Mouse (Mus musculus) ovary, adult 18-20 months (tissue): ENCODE measurements around the gene Etnk2.
"Not testable (repeated sequence)": the region's sequence is repeated elsewhere in the genome, so short reads cannot be mapped to it uniquely, and the experiment has no call there.

Experiments
- DNase-seq: peaks from one replicate; pipeline ENCODE4 v3.0.0; 2022; ENCODE audit warnings: low spot score, mixed read lengths

The Etnk2 gene

GRCm38 (mm10) chr1:133363276-133364021, at the start of gene Etnk2:
TSS of gene Etnk2 (plus strand) at chr1:133363572.
- DNase-seq: peak; percentile 88

DNA sequence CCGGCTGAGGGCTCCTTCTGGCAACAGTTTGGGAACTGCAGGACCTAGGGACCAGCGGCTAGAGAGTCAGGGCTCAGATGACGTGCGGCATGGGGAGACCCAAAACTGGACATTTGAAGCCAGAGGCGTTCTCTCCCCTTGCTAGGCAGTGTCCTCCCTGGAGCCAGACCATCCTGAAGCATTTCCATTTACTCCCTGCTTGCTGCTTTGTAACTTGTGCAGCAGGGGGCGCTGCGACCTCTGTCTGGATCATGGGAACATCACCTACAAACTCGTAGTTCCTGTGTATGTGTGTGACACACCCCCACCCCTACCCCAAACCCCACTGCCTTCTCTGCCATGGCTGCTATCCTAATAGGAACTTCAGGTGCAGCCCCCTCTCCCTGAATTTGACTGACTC, 49.0 kb upstream of the Etnk2 start:
- no peak for DNase-seq

DNA sequence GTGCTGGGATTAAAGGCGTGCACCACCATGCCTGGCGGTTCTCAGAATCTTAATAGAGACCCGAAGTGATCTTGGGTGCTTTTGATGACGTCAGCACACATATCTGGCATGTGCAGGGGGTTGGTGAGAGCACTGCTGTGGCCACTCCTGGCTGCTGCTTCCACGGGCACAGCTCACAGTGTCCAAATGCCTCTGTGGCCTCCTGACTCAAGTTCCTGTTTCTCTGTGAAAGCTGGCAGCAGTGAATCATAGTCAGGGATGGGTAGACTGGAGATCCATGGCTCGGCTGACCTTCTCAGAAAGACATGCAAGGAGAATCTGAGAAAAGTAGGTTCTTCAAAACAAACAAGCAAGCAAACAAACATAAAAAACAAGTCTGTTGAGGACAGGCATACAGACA, 47.6 kb upstream of the Etnk2 start:
- DNase-seq: no peak

DNA sequence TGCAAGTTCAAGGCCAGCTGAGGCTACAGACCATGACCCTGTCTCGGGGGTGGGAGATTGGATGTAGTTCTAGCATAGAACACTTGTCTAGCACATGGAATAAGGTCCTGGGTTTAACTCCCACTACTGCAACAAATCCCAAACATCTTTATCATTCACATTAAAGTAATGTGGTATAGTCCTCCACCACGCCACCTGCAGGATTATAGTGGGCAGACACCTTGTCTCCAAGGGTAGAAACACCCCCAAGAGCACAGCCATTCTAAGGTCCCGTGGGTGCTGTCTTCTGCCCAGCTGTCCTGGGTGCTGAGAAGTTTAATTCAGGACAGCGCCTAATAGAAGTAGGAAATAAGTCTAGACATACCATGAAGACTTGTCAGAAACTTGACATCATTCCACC, 46.8 kb upstream of the Etnk2 start:
- no peak for DNase-seq

- DNase-seq: no peak
These were observed 46.2 kb upstream of the Etnk2 start for GRCm38 (mm10) chr1:133317149-133317548.

GRCm38 (mm10) chr1:133321267-133321925, 42.0 kb upstream of the Etnk2 start, which contains the start of gene Kiss1:
TSS of gene Kiss1 (plus strand) at chr1:133321875.
- DNase-seq: no peak

- DNase-seq: peak; percentile 48
These were observed 40.0 kb upstream of the Etnk2 start for GRCm38 (mm10) chr1:133323333-133323732.

- DNase-seq: no peak
These were observed 37.4 kb upstream of the Etnk2 start for GRCm38 (mm10) chr1:133325951-133326350.

- DNase-seq: no peak
These were observed 36.3 kb upstream of the Etnk2 start for GRCm38 (mm10) chr1:133327094-133327493.

- no peak for DNase-seq
These were observed 35.0 kb upstream of the Etnk2 start for GRCm38 (mm10) chr1:133328299-133328795.

- no peak for DNase-seq
These were observed 34.3 kb upstream of the Etnk2 start for GRCm38 (mm10) chr1:133328896-133329637.

GRCm38 (mm10) chr1:133329638-133329964, 33.8 kb upstream of the Etnk2 start:
- DNase-seq: no peak

DNA sequence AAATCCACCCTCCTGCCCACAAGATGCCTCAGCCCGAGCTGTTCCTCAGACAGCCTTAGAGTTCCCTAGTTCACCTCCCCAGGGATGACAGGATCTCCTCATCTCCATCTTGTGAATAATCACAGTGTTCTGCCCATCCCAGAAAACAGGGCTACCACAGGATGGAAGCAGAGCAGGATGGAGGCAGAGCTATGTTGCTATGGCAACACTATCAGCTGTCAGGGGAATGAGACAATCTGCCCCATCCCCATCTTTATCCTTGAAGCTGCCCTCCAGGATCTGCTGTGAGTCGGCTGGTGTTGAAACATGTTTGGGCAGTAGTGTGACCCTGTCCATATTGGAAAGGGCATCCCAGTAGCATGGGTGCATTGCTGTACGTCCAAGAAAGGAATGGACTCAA, 32.2 kb upstream of the Etnk2 start:
- DNase-seq: no peak

DNA sequence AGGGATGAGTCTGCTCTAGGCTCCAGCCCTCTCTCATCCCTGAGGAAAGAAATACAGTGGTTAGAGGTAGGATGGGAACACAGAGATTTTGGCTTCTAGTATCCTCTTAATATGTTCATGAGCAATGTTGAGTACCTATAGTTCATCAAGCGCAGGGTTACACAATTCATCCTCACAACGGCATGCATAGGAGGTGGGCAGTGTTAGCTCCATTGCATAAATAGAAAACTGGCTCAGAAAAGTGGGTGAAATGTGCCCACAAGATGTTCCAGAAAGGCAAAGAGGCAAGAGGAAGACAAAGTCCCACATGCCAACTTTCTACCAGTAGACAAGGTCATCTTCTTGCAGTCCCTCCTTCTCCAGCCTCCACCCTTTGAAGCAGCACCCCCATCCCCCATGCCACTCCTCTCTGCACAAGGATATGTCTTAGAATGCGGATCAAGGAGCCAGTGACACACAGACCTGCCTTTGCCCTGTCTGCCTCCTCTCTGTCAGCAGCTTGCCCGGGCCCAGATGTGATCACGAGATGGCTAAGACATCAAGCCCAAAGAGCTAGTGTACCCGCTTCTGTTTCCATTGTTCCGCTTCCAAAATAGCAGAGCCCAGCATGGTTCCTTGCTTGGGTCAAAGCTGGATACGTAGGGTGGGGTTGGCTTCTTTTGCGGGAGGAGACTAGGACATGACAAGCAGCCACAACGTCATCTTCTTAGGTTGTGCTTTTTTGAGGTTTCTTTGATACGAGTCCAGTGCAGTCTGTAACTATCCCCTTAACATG, 30.5 kb upstream of the Etnk2 start:
- no peak for DNase-seq

DNA sequence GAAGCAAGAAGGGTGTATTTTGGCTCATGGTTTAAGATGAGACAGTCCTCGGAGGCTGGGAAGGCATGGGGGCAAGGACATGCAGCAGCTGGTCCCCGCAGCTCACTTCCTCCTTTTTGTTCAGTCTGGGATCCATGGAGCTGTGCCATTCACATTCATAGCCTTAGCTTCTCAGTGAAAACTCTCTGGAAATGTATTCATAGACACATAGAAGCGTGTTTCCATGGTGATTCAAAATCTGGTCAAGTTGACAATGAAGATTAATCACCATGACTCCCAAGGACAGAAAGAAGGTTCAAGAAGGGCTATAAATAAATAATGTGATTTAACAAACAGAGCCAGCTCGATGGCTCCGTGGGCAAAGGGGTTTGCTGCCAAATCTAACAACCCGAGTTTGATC, 29.4 kb upstream of the Etnk2 start:
- no peak for DNase-seq

DNA sequence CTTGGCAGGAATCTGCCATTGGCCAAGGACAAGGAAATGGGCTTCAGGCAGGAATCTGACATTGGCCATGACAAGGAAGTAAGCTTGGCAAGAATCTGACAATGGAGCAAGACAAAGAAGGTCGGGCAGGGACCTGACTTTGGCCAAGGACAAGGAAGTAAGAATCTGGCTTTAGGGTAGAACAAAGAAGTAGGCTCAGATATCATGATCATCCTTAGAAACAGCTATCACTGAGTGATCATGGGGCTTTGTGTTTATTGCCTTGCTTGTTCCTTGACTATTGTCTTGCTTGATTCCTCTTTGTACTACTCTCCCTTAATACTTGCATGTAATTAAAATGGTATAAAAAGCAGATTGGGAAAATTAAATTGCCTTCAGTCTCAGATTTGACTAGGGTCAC, 23.0 kb upstream of the Etnk2 start:
- DNase-seq: not testable (repeated sequence)

DNA sequence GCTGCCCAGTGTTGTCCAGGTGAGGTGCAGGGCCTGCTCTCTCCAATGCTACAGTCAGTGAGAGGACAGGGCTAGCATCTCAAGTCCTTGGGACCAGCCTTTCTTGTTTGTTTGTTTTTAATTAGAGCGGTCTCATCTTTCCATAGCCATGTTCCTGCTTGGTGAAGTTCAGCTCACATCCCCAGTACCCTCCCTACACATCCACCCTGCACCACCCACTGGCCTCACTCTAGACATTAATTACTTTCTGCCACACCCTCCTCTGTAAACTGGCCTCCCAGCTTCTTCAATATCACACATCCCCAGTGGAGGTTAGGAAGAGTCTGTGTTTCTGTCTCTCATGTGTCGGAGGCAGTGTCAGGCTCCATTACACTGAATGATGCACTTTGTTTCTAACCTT, 19.0 kb upstream of the Etnk2 start:
- DNase-seq: no peak

DNA sequence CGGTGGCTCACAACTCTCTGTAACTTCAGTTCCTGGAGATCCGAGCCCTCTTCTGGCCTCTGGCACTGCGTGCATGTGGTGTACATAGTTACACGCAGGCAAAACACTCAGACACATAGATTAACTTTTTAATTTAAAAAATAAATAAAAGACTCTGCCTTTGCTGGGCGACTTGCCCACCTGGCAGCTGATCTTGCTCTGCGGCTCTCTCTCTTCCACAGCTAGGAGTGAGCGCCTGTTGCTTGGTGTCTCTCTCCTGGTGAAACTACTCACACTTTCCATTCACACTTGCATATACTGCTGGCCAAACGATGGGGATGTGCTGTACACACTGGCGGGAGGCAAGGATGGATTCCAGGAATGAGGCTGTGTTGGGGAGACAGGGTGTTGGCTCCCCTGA, 16.8 kb upstream of the Etnk2 start:
- DNase-seq: no peak

- DNase-seq: no peak
These were observed 16.1 kb upstream of the Etnk2 start for GRCm38 (mm10) chr1:133347226-133347625.

- no peak for DNase-seq
These were observed 15.5 kb upstream of the Etnk2 start for GRCm38 (mm10) chr1:133347693-133348520.

- no peak for DNase-seq
These were observed 13.2 kb upstream of the Etnk2 start, which contains the start of gene Ren1 for GRCm38 (mm10) chr1:133350210-133350609. TSS of gene Ren1 (plus strand) at chr1:133350510.
